Mouse (Mus musculus): ENCODE data around the gene Zfp455.
"Not testable (repeated sequence)": the region's sequence is repeated elsewhere in the genome, so short reads cannot be mapped to it uniquely, and the experiment has no call there.

Zfp455 gene

DNA sequence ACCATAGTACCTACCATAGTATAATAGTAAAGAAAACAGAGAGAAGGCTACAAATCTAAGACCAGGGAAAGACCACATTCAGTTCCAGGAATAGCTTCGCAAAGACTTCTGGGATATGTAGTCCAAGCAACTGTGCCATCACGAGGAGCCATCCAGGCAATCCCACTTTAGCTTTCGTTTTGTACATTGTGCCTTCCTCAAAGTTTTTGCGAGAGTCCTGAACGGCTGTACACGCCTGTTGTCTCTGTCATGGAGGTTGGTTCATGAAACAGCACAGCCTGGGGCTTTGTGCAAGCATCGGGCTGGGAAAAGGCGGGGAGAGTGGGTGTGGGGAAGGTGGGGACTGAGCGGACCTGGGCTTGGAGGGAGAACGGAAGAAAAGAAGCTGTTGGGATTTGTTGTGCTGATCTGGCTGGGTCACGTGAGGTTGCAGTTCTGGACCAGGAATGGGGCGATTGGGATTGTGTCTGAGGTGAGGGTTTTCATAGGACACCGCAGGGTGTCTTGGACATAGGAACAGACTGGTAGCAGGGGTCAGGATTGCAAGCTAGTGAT, at the start of gene Zfp455:
TSS of gene Zfp455 (plus strand) at position 167 of the 555 bp plus-strand sequence.
- DNase-seq (ENCODE audit: low spot score): peak; percentile 51

DNA sequence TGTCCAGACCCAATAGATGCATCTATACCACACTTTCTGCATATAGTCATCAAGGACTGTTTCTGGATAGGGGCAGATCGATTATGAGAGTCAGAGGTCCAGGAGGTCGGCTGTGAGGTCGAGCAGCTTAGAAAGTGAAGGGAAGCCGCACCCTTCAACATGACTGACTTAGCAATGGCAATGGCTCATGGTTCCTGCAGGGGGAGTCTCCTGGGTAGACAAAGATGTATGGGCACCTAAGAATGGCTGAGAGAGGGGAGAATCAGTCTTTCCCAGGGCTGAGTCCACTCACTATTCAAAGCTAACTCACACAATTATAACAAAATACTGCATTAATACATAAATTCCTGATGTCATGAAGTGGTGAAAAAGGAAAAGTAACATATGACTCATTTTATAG, 28.2 kb upstream of the Zfp455 start:
- DNase-seq (ENCODE audit: low spot score): not testable (repeated sequence)

DNA sequence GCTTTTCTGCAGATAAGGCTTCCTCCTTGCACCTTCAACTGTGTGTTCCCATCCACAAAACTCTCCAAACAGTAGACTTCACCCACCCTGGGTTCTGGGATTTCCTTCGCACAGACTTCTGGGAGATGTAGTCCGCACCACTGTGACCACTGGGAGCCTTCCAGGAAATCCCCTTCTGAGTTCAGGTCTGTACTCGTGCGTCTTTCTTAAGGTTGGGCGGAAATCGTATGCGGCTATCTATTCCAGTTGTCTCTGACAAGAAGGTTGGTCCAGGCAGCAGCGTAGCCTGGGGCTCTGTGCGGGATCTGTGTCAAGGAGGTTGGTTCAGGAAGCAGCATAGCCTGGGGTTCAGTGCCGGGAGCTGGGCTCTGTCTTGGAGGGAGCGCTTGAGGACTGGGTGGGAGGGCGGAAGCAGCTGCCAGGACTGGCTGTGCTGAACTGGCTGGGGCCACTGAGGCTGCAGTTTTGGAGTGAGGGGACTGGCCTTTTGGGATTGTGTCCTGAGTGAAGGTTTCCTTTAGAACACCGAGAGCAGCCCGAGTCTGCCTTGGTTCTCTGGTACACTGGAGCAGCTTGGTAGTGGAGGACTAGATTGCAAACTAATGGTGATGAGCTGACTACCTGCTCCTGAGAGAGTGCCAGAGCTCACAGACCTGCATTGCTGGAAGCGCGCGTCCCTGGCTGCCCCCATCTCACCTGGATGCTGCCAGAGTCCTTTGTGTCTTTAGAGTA, 21.1 kb upstream of the Zfp455 start, which contains the start of gene Rsl1:
TSS of gene Rsl1 (plus strand) at position 192 of the 732 bp plus-strand sequence.
- DNase-seq (ENCODE audit: low spot score): peak; percentile 67

DNA sequence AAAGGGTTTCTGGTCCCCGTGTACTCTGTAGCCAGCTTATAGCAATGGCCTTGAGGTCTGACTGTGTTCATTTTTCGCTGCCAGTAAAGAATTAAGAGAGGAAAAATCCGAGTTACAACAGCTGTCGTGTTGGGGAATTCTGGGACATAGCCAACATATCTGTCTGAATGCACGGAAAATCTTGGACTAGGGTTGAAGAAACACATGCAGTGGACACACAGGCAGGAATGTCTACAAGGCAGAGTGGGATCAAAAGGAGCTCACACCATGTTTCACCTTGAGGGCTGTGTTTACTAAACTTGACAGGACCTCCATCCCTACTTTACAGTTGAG, 20.6 kb upstream of the Zfp455 start:
- DNase-seq (ENCODE audit: low spot score): no peak

DNA sequence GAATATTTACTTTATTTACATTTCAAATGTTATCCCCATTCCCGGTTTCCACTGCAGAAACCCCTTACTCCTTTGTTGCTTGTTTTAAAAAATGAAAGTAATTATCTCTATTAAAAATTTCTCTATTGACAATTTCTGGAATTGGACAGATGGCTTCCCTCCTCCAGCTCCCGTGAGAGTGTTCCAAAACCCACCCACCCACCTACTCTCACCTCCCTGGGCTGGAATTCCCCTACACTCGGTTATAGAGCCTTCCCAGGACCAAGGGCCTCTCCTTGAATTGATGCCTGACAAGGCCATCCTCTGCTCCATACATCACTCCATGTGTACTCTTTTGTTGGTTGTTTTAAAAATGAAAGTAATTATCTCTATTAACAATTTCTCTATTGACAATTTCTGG, 7.3 kb downstream of the Zfp455 start:
- no peak for DNase-seq (ENCODE audit: low spot score)

DNA sequence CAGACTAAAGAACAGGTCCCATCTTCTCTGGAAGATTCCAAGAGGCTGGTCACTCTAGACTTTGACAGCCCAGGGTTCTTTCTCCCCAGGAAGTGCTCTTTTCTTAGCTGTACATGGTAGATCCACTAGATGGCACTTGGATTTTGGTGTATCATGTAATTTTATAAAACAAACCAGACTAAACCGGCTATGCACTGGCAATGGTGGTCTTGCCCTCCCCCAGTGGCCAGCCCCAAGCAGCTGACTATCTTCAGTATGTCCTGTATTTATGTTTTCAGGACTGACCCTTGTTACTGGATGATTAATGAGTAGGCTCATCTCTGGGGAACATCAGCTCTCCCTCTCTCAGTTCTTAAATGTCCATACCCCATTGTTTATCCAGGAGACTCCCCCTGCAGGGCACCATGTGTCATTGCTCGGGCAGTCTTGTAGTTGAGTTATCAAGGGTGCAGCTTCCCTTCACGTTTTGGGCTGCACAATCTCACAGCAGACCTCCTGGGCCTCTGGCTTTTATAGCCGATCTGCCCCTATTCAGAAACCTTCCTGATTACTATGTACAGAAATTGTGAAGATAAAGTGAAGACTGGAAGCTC, 19.8 kb downstream of the Zfp455 start:
- no peak for DNase-seq (ENCODE audit: low spot score)

Measured in ovary, postnatal 36 days (tissue).